Mouse (Mus musculus): Measurements from ENCODE around the gene Carns1.

DNA sequence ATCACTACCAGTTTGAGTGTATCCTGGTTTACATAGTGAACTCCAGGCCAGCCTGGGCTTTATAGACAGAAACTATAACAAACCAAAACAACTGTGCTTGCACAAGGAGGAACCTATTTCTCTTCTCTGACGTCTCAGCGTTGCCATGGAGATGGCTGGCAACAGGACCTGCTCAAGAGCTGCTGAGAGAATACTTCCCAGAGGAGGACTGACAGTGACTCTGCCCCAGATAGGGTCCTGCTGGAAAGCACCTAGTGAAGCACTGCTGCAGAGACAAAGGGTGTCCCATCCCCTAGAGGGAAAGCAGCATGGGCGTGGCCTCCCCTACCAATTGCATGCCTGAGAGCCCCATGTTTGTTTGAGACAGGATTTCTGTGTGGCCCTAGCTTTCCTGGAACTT lies 6.6 kb upstream of the Carns1 start:
- TF ChIP-seq EP300 (IDR thresholded peaks at IDR 0.05), result no peak
- TF ChIP-seq CTCF (IDR thresholded peaks at IDR 0.05), result no peak
